Mouse (Mus musculus) kidney, adult 9 months (tissue): Measurements from ENCODE around the gene Vars2.

Source experiments
- DNase-seq: peaks from one replicate; pipeline ENCODE4 v3.0.0; 2022

Vars2 gene

DNA sequence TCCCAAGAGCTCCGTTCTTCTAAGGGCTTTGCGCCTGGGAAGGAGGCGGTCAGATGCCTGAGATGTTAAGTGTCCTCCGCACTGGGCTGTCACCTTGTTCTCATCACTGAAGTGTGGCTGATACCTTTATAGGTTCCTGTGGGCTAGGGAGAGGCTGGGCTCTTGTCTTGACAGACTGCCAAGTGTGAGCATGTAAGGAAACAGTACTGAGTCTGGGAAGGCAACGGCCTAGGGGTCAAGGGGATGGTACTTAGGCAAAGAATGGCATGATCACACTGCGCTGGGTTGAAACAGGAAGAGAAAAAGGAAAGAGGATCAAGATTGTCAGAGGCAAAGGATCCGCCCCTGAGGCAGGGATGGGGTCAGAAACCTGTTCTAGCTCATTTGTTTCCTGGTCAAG is 40.9 kb downstream of the Vars2 start, which contains the start of gene Gm9573:
TSS of gene Gm9573 (minus strand) at position 101 of the 400 bp plus-strand sequence.
- no peak for DNase-seq

DNA sequence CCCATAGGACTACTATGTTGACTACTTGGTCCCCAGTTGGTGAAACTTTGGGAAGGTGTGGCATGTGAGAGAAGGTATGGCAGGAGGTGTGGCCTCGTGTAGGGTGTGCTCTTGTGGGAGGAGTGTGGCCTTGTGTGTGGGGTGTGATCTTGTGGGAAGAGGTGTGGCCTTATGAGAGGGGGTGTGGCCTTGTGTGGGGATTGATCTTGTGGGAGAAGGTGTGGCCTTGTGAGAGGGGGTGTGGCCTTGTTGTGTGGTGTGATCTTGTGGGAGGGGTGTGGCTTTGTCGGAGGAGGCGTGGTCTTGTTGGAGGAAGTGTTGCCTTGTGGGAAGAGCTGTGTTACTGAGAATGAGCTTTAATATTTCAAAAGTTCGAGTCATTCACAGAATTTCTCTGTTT is 50.3 kb downstream of the Vars2 start:
- DNase-seq = no peak
